Mouse (Mus musculus): ENCODE results near the gene Itgam. TPM values are rescaled to one million over a fixed set of nuclear protein-coding genes. Genes with fewer than 3 reads are reported as not detected.
"Not testable (repeated sequence)": the region's sequence is repeated elsewhere in the genome, so short reads cannot be mapped to it uniquely, and the experiment has no call there.

Gene Itgam
- 0.83 and 0.97 TPM in 2 replicates for polyA plus RNA-seq (2016; fragmentation: Nextera tagmentation; extraction: Ambion mirVana)

GRCm38 (mm10) chr7:128062456-128062855 lies at the start of gene Itgam, which contains the start of gene Gm49368:
Gene Itgam (plus strand): TSS chr7:128062640.
Gene Gm49368 (plus strand): TSS chr7:128062683.
- no peak within 1 kb of the TSS for H3K9ac ChIP-seq
- WGBS = 88% methylated on average over 7 of the region's 7 CpGs
- H3K27me3 ChIP-seq = no peaks in the 10 kb centered on the region
- H3K4me2 ChIP-seq (replicated peaks) = no peak within 1 kb of the TSS
- H3K4me3 ChIP-seq = no peak within 1 kb of the TSS
- ATAC-seq (ENCODE audit: low FRiP score) = no peak
- H3K27ac ChIP-seq = no peak within 1 kb of the TSS
- no peaks in the 10 kb centered on the region for H3K36me3 ChIP-seq
- H3K4me1 ChIP-seq = no peaks in the 10 kb centered on the region
- H3K9me3 ChIP-seq (replicated peaks) = no peaks in the 10 kb centered on the region

- WGBS = 94% methylated on average over 13 of the region's 13 CpGs
- no peak for ATAC-seq (ENCODE audit: low FRiP score)
- H3K4me2 ChIP-seq (replicated peaks) = no peak overlapping the region
- H3K4me1 ChIP-seq = no peaks in the 10 kb centered on the region
- H3K27ac ChIP-seq = no peak overlapping the region
- H3K4me3 ChIP-seq = no peak overlapping the region
- no peaks in the 10 kb centered on the region for H3K27me3 ChIP-seq
- no peak overlapping the region for H3K9ac ChIP-seq
- H3K36me3 ChIP-seq = no peaks in the 10 kb centered on the region
- H3K9me3 ChIP-seq (replicated peaks) = no peaks in the 10 kb centered on the region
Observed at GRCm38 (mm10) chr7:128013116-128013515, 49.3 kb upstream of the Itgam start.

DNA sequence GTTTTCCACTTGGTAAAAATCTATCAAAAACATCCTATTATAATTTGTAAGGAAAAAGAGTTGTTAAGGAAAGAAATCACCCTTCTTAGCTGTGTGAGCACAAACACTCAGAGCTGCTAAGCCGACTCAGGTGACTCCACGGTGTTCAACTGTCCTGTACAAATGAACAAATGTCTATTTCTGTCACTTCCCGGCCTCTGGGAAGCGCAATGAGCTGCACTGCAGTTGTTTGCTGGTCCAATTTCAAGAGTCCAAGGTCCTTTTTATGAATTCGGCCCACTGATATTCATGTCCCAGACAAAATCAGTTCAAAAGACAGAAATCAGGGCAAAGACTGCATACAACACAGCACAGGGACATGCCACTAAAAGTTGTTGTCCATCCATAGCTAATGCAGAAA lies 46.3 kb upstream of the Itgam start:
- WGBS = 81% methylated on average over 5 of the region's 5 CpGs
- H3K27me3 ChIP-seq; H3K9me3 ChIP-seq (replicated peaks); ATAC-seq (ENCODE audit: low FRiP score); H3K9ac ChIP-seq; H3K27ac ChIP-seq; H3K4me1 ChIP-seq; H3K36me3 ChIP-seq; H3K4me2 ChIP-seq (replicated peaks); H3K4me3 ChIP-seq: not testable (repeated sequence)

DNA sequence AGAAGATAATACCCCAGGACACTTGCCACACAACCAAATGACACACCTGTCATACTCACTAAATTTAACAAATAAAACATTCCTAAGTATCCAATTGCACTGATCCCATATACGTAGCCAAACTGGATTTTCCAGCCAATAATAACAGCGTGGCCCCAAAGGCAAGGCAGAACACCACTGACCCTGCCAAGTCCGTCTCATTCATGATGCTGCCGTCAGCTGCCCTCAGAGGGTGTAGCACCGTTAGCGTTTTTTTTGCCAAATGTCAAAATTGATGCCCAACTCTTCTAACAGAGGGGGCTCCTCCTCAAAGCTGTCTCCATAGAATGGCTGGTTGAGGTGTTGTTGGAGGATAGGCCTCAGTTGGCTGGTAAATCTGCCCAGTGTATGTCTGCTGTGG lies 45.8 kb upstream of the Itgam start:
- no peak for ATAC-seq (ENCODE audit: low FRiP score)
- H3K4me2 ChIP-seq (replicated peaks) = no peak overlapping the region
- H3K9me3 ChIP-seq (replicated peaks) = no peaks in the 10 kb centered on the region
- no peak overlapping the region for H3K4me3 ChIP-seq
- WGBS = 91% methylated on average over 6 of the region's 6 CpGs
- no peaks in the 10 kb centered on the region for H3K36me3 ChIP-seq
- no peaks in the 10 kb centered on the region for H3K27me3 ChIP-seq
- no peak overlapping the region for H3K27ac ChIP-seq
- H3K9ac ChIP-seq = no peak overlapping the region
- H3K4me1 ChIP-seq = no peaks in the 10 kb centered on the region

GRCm38 (mm10) chr7:128018275-128018674 lies 44.2 kb upstream of the Itgam start:
- no peak overlapping the region for H3K9ac ChIP-seq
- H3K27me3 ChIP-seq = no peaks in the 10 kb centered on the region
- ATAC-seq (ENCODE audit: low FRiP score) = no peak
- no peaks in the 10 kb centered on the region for H3K36me3 ChIP-seq
- WGBS = 86% methylated on average over 3 of the region's 3 CpGs
- no peak overlapping the region for H3K27ac ChIP-seq
- no peaks in the 10 kb centered on the region for H3K4me1 ChIP-seq
- no peak overlapping the region for H3K4me2 ChIP-seq (replicated peaks)
- H3K4me3 ChIP-seq = no peak overlapping the region
- no peaks in the 10 kb centered on the region for H3K9me3 ChIP-seq (replicated peaks)

GRCm38 (mm10) chr7:128019187-128019586 lies 43.3 kb upstream of the Itgam start:
- Histone ChIP-seq H3K36me3 (no peaks in the 10 kb centered on the region), H3K4me1 (no peaks in the 10 kb centered on the region), H3K27ac (no peak overlapping the region), H3K9me3 (replicated peaks) (no peaks in the 10 kb centered on the region), H3K9ac (no peak overlapping the region), H3K4me2 (replicated peaks) (no peak overlapping the region), H3K27me3 (no peaks in the 10 kb centered on the region), H3K4me3 (no peak overlapping the region)
- WGBS = 86% methylated on average over 2 of the region's 2 CpGs
- no peak for ATAC-seq (ENCODE audit: low FRiP score)

DNA sequence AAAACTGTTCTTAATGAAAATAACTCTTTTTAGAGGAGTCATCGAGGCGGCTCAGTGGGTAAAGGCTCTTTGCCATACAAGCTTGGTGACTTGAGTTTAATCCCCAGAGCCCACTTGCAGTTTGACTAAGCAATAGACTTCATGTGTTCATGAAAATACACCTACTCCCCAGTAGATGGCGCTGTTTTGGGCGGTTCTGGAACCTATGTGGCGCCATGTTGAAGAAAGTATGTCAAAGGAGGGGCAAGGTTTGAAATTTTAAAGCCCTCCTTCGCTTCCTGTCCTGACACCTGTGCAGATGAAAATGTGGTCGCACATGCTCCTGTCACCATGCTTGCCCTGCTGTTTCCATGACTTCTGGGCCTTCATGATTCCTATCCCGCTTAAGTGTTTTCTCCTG lies 39.5 kb upstream of the Itgam start:
- Histone ChIP-seq H3K27ac (no peak overlapping the region), H3K9me3 (replicated peaks) (no peaks in the 10 kb centered on the region), H3K36me3 (no peaks in the 10 kb centered on the region), H3K9ac (no peak overlapping the region), H3K4me2 (replicated peaks) (no peak overlapping the region), H3K4me1 (no peaks in the 10 kb centered on the region), H3K4me3 (no peak overlapping the region), H3K27me3 (no peaks in the 10 kb centered on the region)
- WGBS = 66% methylated on average over 8 of the region's 8 CpGs
- no peak for ATAC-seq (ENCODE audit: low FRiP score)

- Histone ChIP-seq H3K9me3 (replicated peaks) (no peaks in the 10 kb centered on the region), H3K9ac (no peak overlapping the region), H3K4me3 (no peak overlapping the region), H3K4me2 (replicated peaks) (no peak overlapping the region), H3K27me3 (no peaks in the 10 kb centered on the region), H3K27ac (no peak overlapping the region), H3K4me1 (no peaks in the 10 kb centered on the region), H3K36me3 (no peaks in the 10 kb centered on the region)
- no peak for ATAC-seq (ENCODE audit: low FRiP score)
- WGBS = 94% methylated on average over 4 of the region's 4 CpGs
Observed at GRCm38 (mm10) chr7:128023565-128023964, 38.9 kb upstream of the Itgam start.

DNA sequence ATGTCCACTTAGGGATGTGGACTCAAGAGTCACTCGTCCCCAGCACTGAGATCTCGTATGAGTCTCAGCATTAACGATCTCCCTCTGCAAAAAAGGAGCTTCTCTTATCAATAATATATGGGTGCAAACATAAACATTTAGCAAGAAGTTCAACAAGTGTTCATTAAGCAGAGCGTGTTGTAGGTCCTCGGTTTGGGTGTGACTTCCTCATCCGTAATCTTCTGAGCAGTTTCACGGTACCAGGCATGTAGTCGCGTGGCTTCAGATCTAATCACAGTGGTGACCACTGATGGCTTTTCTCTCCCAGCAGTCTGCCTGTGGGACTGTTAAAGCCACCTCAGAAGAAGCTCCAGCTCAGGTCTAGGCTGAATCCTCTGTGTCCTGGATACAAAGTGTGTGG lies 38.1 kb upstream of the Itgam start:
- Histone ChIP-seq H3K9me3 (replicated peaks) (no peaks in the 10 kb centered on the region), H3K4me3 (no peak overlapping the region), H3K27ac (no peak overlapping the region), H3K36me3 (no peaks in the 10 kb centered on the region), H3K4me2 (replicated peaks) (no peak overlapping the region), H3K27me3 (no peaks in the 10 kb centered on the region), H3K9ac (no peak overlapping the region), H3K4me1 (no peaks in the 10 kb centered on the region)
- WGBS = 97% methylated on average over 9 of the region's 9 CpGs
- ATAC-seq (ENCODE audit: low FRiP score) = no peak

GRCm38 (mm10) chr7:128024932-128025331 lies 37.5 kb upstream of the Itgam start:
- no peak for ATAC-seq (ENCODE audit: low FRiP score)
- 82% methylated on average over 4 of the region's 4 CpGs for WGBS
- Histone ChIP-seq H3K27ac (no peak overlapping the region), H3K9ac (no peak overlapping the region), H3K4me3 (no peak overlapping the region), H3K27me3 (no peaks in the 10 kb centered on the region), H3K4me2 (replicated peaks) (no peak overlapping the region), H3K4me1 (no peaks in the 10 kb centered on the region), H3K9me3 (replicated peaks) (no peaks in the 10 kb centered on the region), H3K36me3 (no peaks in the 10 kb centered on the region)

DNA sequence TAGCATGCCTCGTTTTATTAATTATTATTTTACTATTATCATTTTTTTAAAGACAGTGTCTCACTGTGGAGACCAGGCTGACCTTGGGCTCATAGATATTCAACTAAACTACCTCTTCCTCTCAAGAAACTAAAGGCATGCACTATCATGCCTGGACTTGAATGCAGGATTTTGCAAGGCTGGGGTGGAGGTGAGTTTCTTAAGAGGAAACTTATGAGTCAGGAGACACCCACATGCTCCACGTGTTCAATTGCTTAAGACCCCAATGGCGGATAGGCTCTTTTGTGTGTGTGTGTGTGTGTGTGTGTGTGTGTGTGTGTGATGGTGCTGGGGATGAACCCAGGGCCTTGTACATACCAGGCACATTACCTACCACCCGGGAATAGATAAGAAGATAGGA lies 37.1 kb upstream of the Itgam start:
- H3K4me2 ChIP-seq (replicated peaks) = no peak overlapping the region
- ATAC-seq (ENCODE audit: low FRiP score) = no peak
- no peaks in the 10 kb centered on the region for H3K4me1 ChIP-seq
- no peaks in the 10 kb centered on the region for H3K27me3 ChIP-seq
- WGBS = 83% methylated on average over 4 of the region's 4 CpGs
- no peak overlapping the region for H3K27ac ChIP-seq
- no peak overlapping the region for H3K4me3 ChIP-seq
- no peak overlapping the region for H3K9ac ChIP-seq
- no peaks in the 10 kb centered on the region for H3K36me3 ChIP-seq
- H3K9me3 ChIP-seq (replicated peaks) = no peaks in the 10 kb centered on the region

DNA sequence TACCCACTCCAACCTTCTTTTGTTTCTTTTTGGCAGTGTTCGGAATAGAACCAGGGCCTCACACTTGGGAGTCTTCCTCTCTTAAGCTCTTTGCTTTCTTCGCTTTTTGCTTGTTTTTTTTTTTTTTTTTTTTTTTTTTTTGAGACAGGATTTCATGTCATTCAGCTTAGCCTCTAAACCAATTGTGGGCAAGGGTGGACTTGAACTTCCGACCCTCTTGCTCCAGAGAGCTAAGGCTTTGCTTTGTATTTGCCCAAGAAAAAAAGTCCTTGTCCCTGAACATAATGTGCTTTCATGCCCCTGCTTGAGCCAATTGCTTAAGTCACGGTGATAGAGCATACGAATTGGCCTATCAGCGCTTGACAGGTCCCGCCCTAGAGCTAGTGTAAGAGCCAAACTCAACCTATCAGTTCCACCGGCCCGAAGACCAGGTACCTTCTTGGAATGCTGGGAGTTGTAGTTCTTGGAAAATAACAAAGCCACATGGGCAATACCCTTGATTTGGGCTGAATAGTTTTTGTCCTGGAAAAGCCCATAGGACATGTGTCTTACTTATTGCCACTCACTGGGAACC lies 30.9 kb upstream of the Itgam start:
- Histone ChIP-seq H3K27ac (no peak overlapping the region), H3K9ac (no peak overlapping the region), H3K36me3 (no peaks in the 10 kb centered on the region), H3K4me3 (no peak overlapping the region), H3K9me3 (replicated peaks) (no peaks in the 10 kb centered on the region), H3K4me1 (no peaks in the 10 kb centered on the region), H3K4me2 (replicated peaks) (no peak overlapping the region), H3K27me3 (no peaks in the 10 kb centered on the region)
- ATAC-seq (ENCODE audit: low FRiP score) = no peak
- 40% methylated on average over 9 of the region's 9 CpGs for WGBS

- H3K27ac ChIP-seq = no peak overlapping the region
- H3K4me1 ChIP-seq = no peaks in the 10 kb centered on the region
- H3K27me3 ChIP-seq = no peaks in the 10 kb centered on the region
- no peak overlapping the region for H3K4me3 ChIP-seq
- no peaks in the 10 kb centered on the region for H3K9me3 ChIP-seq (replicated peaks)
- no peaks in the 10 kb centered on the region for H3K36me3 ChIP-seq
- ATAC-seq (ENCODE audit: low FRiP score) = no peak
- WGBS = 92% methylated on average over 5 of the region's 5 CpGs
- no peak overlapping the region for H3K9ac ChIP-seq
- no peak overlapping the region for H3K4me2 ChIP-seq (replicated peaks)
Observed at GRCm38 (mm10) chr7:128032290-128032988, 30.0 kb upstream of the Itgam start.
